Mouse (Mus musculus) G1E (cell line): ENCODE measurements at regions not wholly inside any gene's neighbourhood (a gene's known extent, or its start where the extent isn't known, plus 50 kb on each side); places are given as distances from the start of the nearest gene placed in this dataset.

ENCODE experiments used
- ATAC-seq: 2 replicates; pipeline ENCODE4 v1.8.0; 2016; ENCODE audit warnings: mild to moderate bottlenecking; ENCODE audit not compliant: insufficient number of reproducible peaks, poor library complexity, low FRiP score, severe bottlenecking; ENCODE audit errors: extremely low read depth
- DNase-seq: peaks from one replicate; pipeline ENCODE4 v3.0.0; 2012; ENCODE audit warnings: low spot score
- H3K27me3 ChIP-seq: 2 replicates; pipeline ENCODE4 v1.6.1; 2012; ENCODE audit warnings: mild to moderate bottlenecking, low read length, inconsistent platforms; ENCODE audit not compliant: insufficient read depth
- H3K36me3 ChIP-seq: replicated peaks from 2 replicates; pipeline ENCODE3; 2012; ENCODE audit warnings: mild to moderate bottlenecking, inconsistent platforms
- H3K4me1 ChIP-seq: 2 replicates; pipeline ENCODE4 v1.6.1; 2012; ENCODE audit warnings: low read depth, low read length, inconsistent platforms, mixed read lengths; ENCODE audit not compliant: insufficient read depth
- H3K4me3 ChIP-seq: 2 replicates; pipeline ENCODE4 v1.5.1; 2012; ENCODE audit warnings: low read depth, mild to moderate bottlenecking, inconsistent platforms, low read length, moderate library complexity, mixed read lengths
- H3K9me3 ChIP-seq: replicated peaks from 2 replicates; pipeline ENCODE4 v1.6.1; 2012; ENCODE audit warnings: inconsistent platforms
- CTCF ChIP-seq: IDR thresholded peaks from 2 replicates; pipeline ENCODE4 v1.5.1; 2012; ENCODE audit warnings: low read depth, low read length, inconsistent platforms, mixed read lengths
- GATA1 ChIP-seq: IDR thresholded peaks from 2 replicates; pipeline ENCODE4 v1.6.1; 2012; ENCODE audit warnings: borderline replicate concordance, low read length, inconsistent platforms, mixed read lengths
- GATA2 ChIP-seq: IDR thresholded peaks from 2 replicates; pipeline ENCODE4 v1.6.1; 2012; ENCODE audit warnings: low read depth, low read length, inconsistent platforms, borderline replicate concordance
- POLR2AphosphoS5 ChIP-seq: IDR thresholded peaks from 2 replicates; pipeline ENCODE4 v1.6.1; 2012; ENCODE audit warnings: low read depth, low read length, inconsistent platforms; ENCODE audit not compliant: insufficient replicate concordance
- TAL1 ChIP-seq: conservative IDR thresholded peaks from 2 replicates; pipeline ENCODE4 v1.6.1; 2012; ENCODE audit warnings: low read depth, low read length, inconsistent platforms, mixed read lengths

DNA sequence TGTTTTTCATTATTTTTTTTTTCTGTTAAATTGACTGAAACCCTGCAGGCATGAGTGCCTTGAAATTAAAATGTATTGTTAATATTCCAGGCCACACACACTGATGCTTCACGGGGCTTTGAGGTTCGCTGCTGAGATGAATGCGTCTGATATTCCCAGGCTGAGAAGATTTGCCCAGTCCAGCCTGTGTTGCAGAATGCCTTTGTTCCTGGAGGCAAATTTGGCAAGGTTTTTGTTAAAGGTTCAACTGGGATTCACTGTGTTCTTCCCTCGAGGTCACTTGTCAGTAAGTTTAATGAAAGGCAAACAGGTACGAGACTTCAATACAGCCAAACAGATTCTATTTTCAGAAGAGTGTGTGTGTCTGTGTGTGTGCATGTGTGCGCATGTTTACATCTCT is 50.0 kb upstream of the Cachd1 start:
- ATAC-seq = no peak
- Histone ChIP-seq H3K36me3 (no peaks in the 10 kb centered on the region), H3K4me3 (no peak overlapping the region), H3K4me1 (no peaks in the 10 kb centered on the region), H3K27me3 (no peaks in the 10 kb centered on the region), H3K9me3 (no peaks in the 10 kb centered on the region)
- TF ChIP-seq CTCF = no peak
- no peak for TF ChIP-seq TAL1
- no peak for TF ChIP-seq GATA2
- TF ChIP-seq POLR2AphosphoS5 = no peak
- TF ChIP-seq GATA1 = no peak
- no peak for DNase-seq
